Mouse (Mus musculus) thymus, adult 2 months (tissue): ENCODE measurements around the gene Shkbp1. TPM values are rescaled to one million over a fixed set of nuclear protein-coding genes. Genes with fewer than 3 reads are reported as not detected.

Source experiments
- DNase-seq: peaks from one replicate; pipeline ENCODE4 v3.0.0; 2021
- H3K27ac ChIP-seq: fragments of 200-500 bp; 2 replicates; pipeline ENCODE4 v1.5.1; 2012; ENCODE audit warnings: low read length, control low read depth; ENCODE audit not compliant: control insufficient read depth, insufficient read depth
- H3K27me3 ChIP-seq: fragments of 200-500 bp; 2 replicates; pipeline ENCODE4 v1.6.1; 2012; ENCODE audit warnings: mild to moderate bottlenecking, low read length, moderate library complexity, mixed read lengths; ENCODE audit not compliant: control insufficient read depth, insufficient read depth
- H3K36me3 ChIP-seq: fragments of 200-500 bp; 2 replicates; pipeline ENCODE4 v1.6.1; 2012; ENCODE audit warnings: mild to moderate bottlenecking, low read length, moderate library complexity; ENCODE audit not compliant: control insufficient read depth, insufficient read depth
- H3K4me1 ChIP-seq: fragments of 200-500 bp; replicated peaks from 2 replicates; pipeline ENCODE4 v1.6.1; 2012; ENCODE audit warnings: low read length; ENCODE audit not compliant: control insufficient read depth, insufficient read depth
- H3K4me3 ChIP-seq: fragments of 200-500 bp; 2 replicates; pipeline ENCODE4 v1.5.1; 2012; ENCODE audit warnings: mild to moderate bottlenecking, low read length, control low read depth, moderate library complexity; ENCODE audit not compliant: control insufficient read depth, insufficient read depth
- CTCF ChIP-seq: fragments of 200-500 bp; IDR thresholded peaks from 2 replicates; pipeline ENCODE4 v1.5.1; 2012; ENCODE audit warnings: mild to moderate bottlenecking, control low read depth, low read length, moderate library complexity, borderline replicate concordance; ENCODE audit not compliant: control insufficient read depth, poor library complexity, insufficient read depth; ENCODE audit errors: extremely low read depth
- POLR2A ChIP-seq: fragments of 200-500 bp; IDR thresholded peaks from 2 replicates; pipeline ENCODE4 v1.6.1; 2012; ENCODE audit warnings: mild to moderate bottlenecking, low read length, control low read depth, moderate library complexity; ENCODE audit not compliant: control insufficient read depth, poor library complexity, insufficient read depth; ENCODE audit errors: extremely low read depth
- WGBS: fragments of 180-500 bp; shearing (Covaris S2); methylation state at CpG from one replicate; pipeline ENCODE4 v1.1.7; 2018; 5-methylcytosine and 5-hydroxymethylcytosine counted together
- polyA plus RNA-seq: library from polyadenylated mRNA; depleted of rRNA; stranded (reverse); fragments of >200 nt; gene quantifications from 2 replicates; pipeline ENCODE4 v1.2.3, GENCODE M21; 2012

The Shkbp1 gene
- polyA plus RNA-seq, 1 experiment = 206 TPM

- Histone ChIP-seq H3K4me3 (no peak overlapping the region), H3K4me1 (0 out of 2 replicates have a peak, but pooled peaks cover 2% of the 10 kb centered on the region), H3K27ac (no peak overlapping the region), H3K36me3 (no peaks in the 10 kb centered on the region), H3K27me3 (peaks cover 15% of the 10 kb centered on the region; the same call in 1 of the 2 replicates)
- 4% methylated on average over 63 of the region's 68 CpGs for WGBS
- peak; percentile 30 for DNase-seq
- TF ChIP-seq POLR2A (no peak), CTCF (no peak)
These were observed 40.6 kb upstream of the Shkbp1 start for GRCm38 (mm10) chr7:27396184-27397047.

GRCm38 (mm10) chr7:27395521-27396183, 39.8 kb upstream of the Shkbp1 start:
- Histone ChIP-seq H3K27me3 (peaks cover 15% of the 10 kb centered on the region; the same call in 1 of the 2 replicates), H3K27ac (no peak overlapping the region), H3K4me1 (0 out of 2 replicates have a peak, but pooled peaks cover 2% of the 10 kb centered on the region), H3K4me3 (no peak overlapping the region), H3K36me3 (no peaks in the 10 kb centered on the region)
- DNase-seq = no peak
- no peak for TF ChIP-seq POLR2A
- TF ChIP-seq CTCF = no peak
- 10% methylated on average over 22 of the region's 22 CpGs for WGBS

GRCm38 (mm10) chr7:27391416-27391815, 35.6 kb upstream of the Shkbp1 start:
- H3K4me1 ChIP-seq = 0 out of 2 replicates have a peak, but pooled peaks cover under 1% of the 10 kb centered on the region
- no peaks in the 10 kb centered on the region for H3K36me3 ChIP-seq
- H3K4me3 ChIP-seq = no peak overlapping the region
- H3K27ac ChIP-seq = no peak overlapping the region
- WGBS = 50% methylated on average over 16 of the region's 16 CpGs
- peaks cover 5% of the 10 kb centered on the region; the same call in 1 of the 2 replicates for H3K27me3 ChIP-seq
- TF ChIP-seq POLR2A (no peak), CTCF (no peak)
- no peak for DNase-seq

- Histone ChIP-seq H3K27me3 (no peaks in the 10 kb centered on the region), H3K36me3 (no peaks in the 10 kb centered on the region), H3K4me1 (no peaks in the 10 kb centered on the region), H3K4me3 (no peak overlapping the region), H3K27ac (no peak overlapping the region)
- WGBS = 53% methylated on average over 6 of the region's 6 CpGs
- DNase-seq = no peak
- TF ChIP-seq POLR2A (no peak), CTCF (no peak)
These were observed 33.4 kb upstream of the Shkbp1 start for GRCm38 (mm10) chr7:27389213-27389612.

- H3K4me1 ChIP-seq = no peaks in the 10 kb centered on the region
- 47% methylated on average over 4 of the region's 4 CpGs for WGBS
- H3K4me3 ChIP-seq = no peak overlapping the region
- H3K36me3 ChIP-seq = no peaks in the 10 kb centered on the region
- peak; percentile 85; the same call in 1 of the 2 replicates for TF ChIP-seq CTCF
- TF ChIP-seq POLR2A = no peak
- H3K27me3 ChIP-seq = no peaks in the 10 kb centered on the region
- no peak overlapping the region for H3K27ac ChIP-seq
- peak; percentile 67 for DNase-seq
These were observed 28.9 kb upstream of the Shkbp1 start for GRCm38 (mm10) chr7:27384731-27385130.

- TF ChIP-seq CTCF = no peak
- no peak for TF ChIP-seq POLR2A
- Histone ChIP-seq H3K27me3 (no peaks in the 10 kb centered on the region), H3K4me3 (no peak overlapping the region), H3K36me3 (no peaks in the 10 kb centered on the region), H3K27ac (no peak overlapping the region), H3K4me1 (no peaks in the 10 kb centered on the region)
- WGBS = 92% methylated on average over 5 of the region's 5 CpGs
- no peak for DNase-seq
These were observed 28.3 kb upstream of the Shkbp1 start for GRCm38 (mm10) chr7:27384134-27384533.
